Mouse (Mus musculus) midbrain, embryonic 14.5 days (tissue): Measurements from ENCODE around the gene Apoa2. TPM values are rescaled to one million over a fixed set of nuclear protein-coding genes. Genes with fewer than 3 reads are reported as not detected.

Experiments
- ATAC-seq: fragments of 200-750 bp; cut with Nextera tagmentation; 2 replicates; pipeline ENCODE4 v1.8.0; 2017; ENCODE audit warnings: moderate number of reproducible peaks, moderate library complexity; ENCODE audit not compliant: low FRiP score, low TSS enrichment
- DNase-seq: peaks from one replicate; pipeline ENCODE4 v3.0.0-alpha.2; 2015
- H3K27ac ChIP-seq: fragments of 300-500 bp; sonication (generic); replicated peaks from 2 replicates; pipeline ENCODE4 v1.5.1; 2014; ENCODE audit warnings: mild to moderate bottlenecking, low read depth, low read length, moderate library complexity
- H3K27me3 ChIP-seq: fragments of 300-500 bp; sonication (generic); 2 replicates; pipeline ENCODE4 v1.6.1; 2014; ENCODE audit warnings: low read length, control low read depth, mixed read lengths; ENCODE audit not compliant: control insufficient read depth, insufficient read depth
- H3K36me3 ChIP-seq: fragments of 300-500 bp; sonication (generic); 2 replicates; pipeline ENCODE4 v1.6.1; 2014; ENCODE audit warnings: low read length, control low read depth; ENCODE audit not compliant: control insufficient read depth, insufficient read depth
- H3K4me1 ChIP-seq: fragments of 300-500 bp; sonication (generic); 2 replicates; pipeline ENCODE4 v1.6.1; 2014; ENCODE audit warnings: mild to moderate bottlenecking, antibody characterized with exemption, low read length, control low read depth; ENCODE audit not compliant: control insufficient read depth, insufficient read depth
- H3K4me2 ChIP-seq: fragments of 300-500 bp; sonication (generic); 2 replicates; pipeline ENCODE4 v1.6.1; 2014; ENCODE audit warnings: mild to moderate bottlenecking, low read length, moderate library complexity
- H3K4me3 ChIP-seq: fragments of 300-500 bp; sonication (generic); replicated peaks from 2 replicates; pipeline ENCODE4 v1.5.1; 2014; ENCODE audit warnings: low read depth, low read length
- H3K9ac ChIP-seq: fragments of 300-500 bp; sonication (generic); replicated peaks from 2 replicates; pipeline ENCODE4 v1.6.1; 2014; ENCODE audit warnings: mild to moderate bottlenecking, low read length, moderate library complexity
- H3K9me3 ChIP-seq: fragments of 300-500 bp; sonication (generic); 2 replicates; pipeline ENCODE4 v1.6.1; 2016; ENCODE audit warnings: low read length, control low read depth, mixed read lengths; ENCODE audit not compliant: control insufficient read depth
- WGBS: fragments of 180-500 bp; shearing (Covaris S2); extraction: QIAGEN DNeasy Blood & Tissue Kit; methylation state at CpG from one replicate; pipeline ENCODE4 v1.1.7; 2014; 5-methylcytosine and 5-hydroxymethylcytosine counted together
- polyA plus RNA-seq: library from polyadenylated mRNA; unstranded; fragments of >200 nt; fragmentation: Nextera tagmentation; extraction: Ambion mirVana; gene quantifications from 2 replicates; pipeline ENCODE4 v1.2.1, GENCODE M21; 2014

Gene Apoa2
- polyA plus RNA-seq: 3.3 and 4.1 TPM in 2 replicates

- Histone ChIP-seq H3K27ac (no peak within 1 kb of the TSS), H3K36me3 (no peaks in the 10 kb centered on the region), H3K4me1 (peaks cover 13% of the 10 kb centered on the region), H3K9me3 (no peaks in the 10 kb centered on the region), H3K9ac (no peak within 1 kb of the TSS), H3K4me2 (no peak within 1 kb of the TSS), H3K4me3 (no peak within 1 kb of the TSS), H3K27me3 (no peaks in the 10 kb centered on the region)
- ATAC-seq: no peak
- DNase-seq: no peak
- WGBS: 81% methylated on average over 5 of the region's 5 CpGs
These were observed at the start of gene Apoa2 for GRCm38 (mm10) chr1:171224857-171225256. Apoa2 (plus strand) TSS chr1:171225054.

- H3K36me3 ChIP-seq: no peaks in the 10 kb centered on the region
- 86% methylated on average over 5 of the region's 5 CpGs for WGBS
- no peak overlapping the region for H3K4me2 ChIP-seq
- DNase-seq: no peak
- no peak overlapping the region for H3K4me3 ChIP-seq
- no peaks in the 10 kb centered on the region for H3K4me1 ChIP-seq
- H3K9ac ChIP-seq: no peak overlapping the region
- no peaks in the 10 kb centered on the region for H3K27me3 ChIP-seq
- no peaks in the 10 kb centered on the region for H3K9me3 ChIP-seq
- no peak for ATAC-seq
- no peak overlapping the region for H3K27ac ChIP-seq
These were observed 45.2 kb upstream of the Apoa2 start for GRCm38 (mm10) chr1:171179487-171180171.

- Histone ChIP-seq H3K36me3 (no peaks in the 10 kb centered on the region), H3K9ac (no peak overlapping the region), H3K4me2 (no peak overlapping the region), H3K4me3 (no peak overlapping the region), H3K27me3 (no peaks in the 10 kb centered on the region), H3K27ac (no peak overlapping the region), H3K4me1 (no peaks in the 10 kb centered on the region), H3K9me3 (no peaks in the 10 kb centered on the region)
- DNase-seq (no peak), ATAC-seq (no peak)
- 87% methylated on average over 3 of the region's 3 CpGs for WGBS
These were observed 41.8 kb upstream of the Apoa2 start for GRCm38 (mm10) chr1:171183025-171183424.

- no peak overlapping the region for H3K4me3 ChIP-seq
- no peak overlapping the region for H3K9ac ChIP-seq
- DNase-seq: no peak
- WGBS: 82% methylated on average over 3 of the region's 3 CpGs
- ATAC-seq: no peak
- H3K27ac ChIP-seq: no peak overlapping the region
- H3K36me3 ChIP-seq: no peaks in the 10 kb centered on the region
- H3K9me3 ChIP-seq: no peaks in the 10 kb centered on the region
- no peak overlapping the region for H3K4me2 ChIP-seq
- no peaks in the 10 kb centered on the region for H3K4me1 ChIP-seq
- no peaks in the 10 kb centered on the region for H3K27me3 ChIP-seq
These were observed 41.2 kb upstream of the Apoa2 start for GRCm38 (mm10) chr1:171183620-171184019.

GRCm38 (mm10) chr1:171184314-171184713, 40.5 kb upstream of the Apoa2 start:
- ATAC-seq: no peak
- Histone ChIP-seq H3K27ac (no peak overlapping the region), H3K4me1 (peaks cover 7% of the 10 kb centered on the region; the same call in 1 of the 2 replicates), H3K9me3 (no peaks in the 10 kb centered on the region), H3K4me2 (no peak overlapping the region), H3K36me3 (no peaks in the 10 kb centered on the region), H3K9ac (no peak overlapping the region), H3K27me3 (no peaks in the 10 kb centered on the region), H3K4me3 (no peak overlapping the region)
- DNase-seq: no peak
- WGBS: 90% methylated on average over 7 of the region's 7 CpGs

GRCm38 (mm10) chr1:171185655-171186054, 39.2 kb upstream of the Apoa2 start:
- DNase-seq: no peak
- H3K4me1 ChIP-seq: peaks cover 9% of the 10 kb centered on the region; the same call in 1 of the 2 replicates
- ATAC-seq: no peak
- H3K36me3 ChIP-seq: no peaks in the 10 kb centered on the region
- no peak overlapping the region for H3K27ac ChIP-seq
- H3K4me3 ChIP-seq: no peak overlapping the region
- no peaks in the 10 kb centered on the region for H3K9me3 ChIP-seq
- H3K4me2 ChIP-seq: no peak overlapping the region
- H3K9ac ChIP-seq: no peak overlapping the region
- 81% methylated on average over 8 of the region's 8 CpGs for WGBS
- no peaks in the 10 kb centered on the region for H3K27me3 ChIP-seq

GRCm38 (mm10) chr1:171187851-171188700, 36.8 kb upstream of the Apoa2 start:
- Histone ChIP-seq H3K27me3 (no peaks in the 10 kb centered on the region; the same call in 1 of the 2 replicates), H3K4me1 (peaks cover 18% of the 10 kb centered on the region), H3K27ac (no peak overlapping the region), H3K9me3 (no peaks in the 10 kb centered on the region), H3K4me2 (no peak overlapping the region), H3K9ac (no peak overlapping the region), H3K36me3 (no peaks in the 10 kb centered on the region), H3K4me3 (no peak overlapping the region)
- ATAC-seq (no peak), DNase-seq (peak; percentile 38)
- WGBS: 12% methylated on average over 13 of the region's 13 CpGs

- no peaks in the 10 kb centered on the region for H3K9me3 ChIP-seq
- H3K4me2 ChIP-seq: no peak overlapping the region
- no peak overlapping the region for H3K9ac ChIP-seq
- no peak overlapping the region for H3K4me3 ChIP-seq
- DNase-seq (peak; percentile 37), ATAC-seq (no peak)
- WGBS: 5% methylated on average over 8 of the region's 8 CpGs
- H3K4me1 ChIP-seq: peaks cover 27% of the 10 kb centered on the region
- 0 out of 2 replicates have a peak overlapping the region, but pooled peaks have one; percentile 46 for H3K27ac ChIP-seq
- no peaks in the 10 kb centered on the region for H3K36me3 ChIP-seq
- no peaks in the 10 kb centered on the region; the same call in none of the 2 replicates for H3K27me3 ChIP-seq
These were observed 35.8 kb upstream of the Apoa2 start for GRCm38 (mm10) chr1:171189046-171189445.
